Mouse (Mus musculus): ENCODE data around the gene Phex. TPM values are rescaled to one million over a fixed set of nuclear protein-coding genes. Genes with fewer than 3 reads are reported as not detected.

Phex gene
- total and polyA plus RNA-seq, 3 experiments, result 0.01 to 0.12 TPM; not detected in 1

- TF ChIP-seq CTCF (IDR thresholded peaks at IDR 0.05 in 2 of 3, conservative IDR thresholded peaks at IDR 0.05 in 1 of 3; ENCODE audit: control insufficient read depth in 1 of 3, insufficient read depth in 1 of 3, low read depth in 2 of 3, low read length in 3 of 3, poor library complexity in 1 of 3, severe bottlenecking in 1 of 3), result 0 out of 6 replicates have a peak, but pooled peaks of 1 of the 3 experiments have one; percentile 13
- no peak for TF ChIP-seq MXI1 (IDR thresholded peaks at IDR 0.05; ENCODE audit: low read depth, low read length)
- no peak for TF ChIP-seq SMC3 (IDR thresholded peaks at IDR 0.05; ENCODE audit: low read depth, low read length)
- no peak for TF ChIP-seq ZNF384 (IDR thresholded peaks at IDR 0.05; ENCODE audit: low read depth, low read length)
- TF ChIP-seq MAFK (IDR thresholded peaks at IDR 0.05; ENCODE audit: borderline replicate concordance, low read depth, low read length), result no peak
- TF ChIP-seq MAX (IDR thresholded peaks at IDR 0.05; ENCODE audit: low read length), result no peak
- H3K79me2 ChIP-seq (ENCODE audit: control insufficient read depth, insufficient read depth, low read length, poor library complexity), result no peaks in the 10 kb centered on the region
- H3K4me3 ChIP-seq (ENCODE audit: control insufficient read depth in 1 of 2, insufficient read depth in 1 of 2, low read depth in 2 of 2, low read length in 2 of 2), result no peak overlapping the region
- no peaks in the 10 kb centered on the region for H3K4me1 ChIP-seq (ENCODE audit: control insufficient read depth in 1 of 2, insufficient read depth in 2 of 2, low read length in 2 of 2)
- H3K9me3 ChIP-seq (replicated peaks; ENCODE audit: insufficient read depth, low read length), result no peaks in the 10 kb centered on the region
- no peak for DNase-seq (ENCODE audit: low read depth, low spot score)
- H3K27me3 ChIP-seq (ENCODE audit: control insufficient read depth in 1 of 2, insufficient read depth in 2 of 2, low read length in 2 of 2), result no peaks in the 10 kb centered on the region
- no peak overlapping the region for H3K9ac ChIP-seq (ENCODE audit: control insufficient read depth, low read depth, low read length, poor library complexity, severe bottlenecking)
- no peaks in the 10 kb centered on the region for H3K36me3 ChIP-seq (ENCODE audit: control insufficient read depth in 1 of 2, insufficient read depth in 2 of 2, low read length in 2 of 2)
- H3K27ac ChIP-seq (ENCODE audit: control insufficient read depth, low read depth, low read length), result no peak overlapping the region
Observed at GRCm38 (mm10) chrX:157378822-157379221, 36.3 kb downstream of the Phex start.

- H3K9ac ChIP-seq (ENCODE audit: control insufficient read depth, low read depth, low read length, poor library complexity, severe bottlenecking), result no peak overlapping the region
- no peak overlapping the region for H3K27ac ChIP-seq (ENCODE audit: control insufficient read depth, low read depth, low read length)
- H3K79me2 ChIP-seq (ENCODE audit: control insufficient read depth, insufficient read depth, low read length, poor library complexity), result no peaks in the 10 kb centered on the region
- no peak for DNase-seq (ENCODE audit: low read depth, low spot score)
- TF ChIP-seq ZNF384 (IDR thresholded peaks at IDR 0.05; ENCODE audit: low read depth, low read length) (no peak), EP300 (IDR thresholded peaks at IDR 0.05; ENCODE audit: low read depth in 1 of 2, low read length in 2 of 2) (no peak), BHLHE40 (IDR thresholded peaks at IDR 0.05; ENCODE audit: borderline replicate concordance, low read depth, low read length) (no peak), CHD1 (IDR thresholded peaks at IDR 0.05; ENCODE audit: low read depth, low read length) (no peak), MAX (IDR thresholded peaks at IDR 0.05; ENCODE audit: low read length) (no peak), MXI1 (IDR thresholded peaks at IDR 0.05; ENCODE audit: low read depth, low read length) (no peak), NELFE (IDR thresholded peaks at IDR 0.05; ENCODE audit: low read depth, low read length) (no peak), POLR2AphosphoS5 (IDR thresholded peaks at IDR 0.05; ENCODE audit: borderline replicate concordance, low read depth, low read length) (no peak), POLR2A (IDR thresholded peaks at IDR 0.05; ENCODE audit: control insufficient read depth in 1 of 2, insufficient read depth in 1 of 2, low read depth in 1 of 2, low read length in 2 of 2, poor library complexity in 1 of 2) (no peak), RAD21 (IDR thresholded peaks at IDR 0.05; ENCODE audit: low read depth, low read length) (no peak), MAZ (IDR thresholded peaks at IDR 0.05; ENCODE audit: low read depth, low read length) (no peak), ZKSCAN1 (IDR thresholded peaks at IDR 0.05; ENCODE audit: low read depth, low read length) (no peak), E2F4 (IDR thresholded peaks at IDR 0.05; ENCODE audit: borderline replicate concordance, low read depth, low read length) (no peak), NRF1 (IDR thresholded peaks at IDR 0.05; ENCODE audit: insufficient read depth, low read depth, low read length, poor library complexity, severe bottlenecking) (no peak), SIN3A (IDR thresholded peaks at IDR 0.05; ENCODE audit: low read length) (no peak), USF1 (IDR thresholded peaks at IDR 0.05; ENCODE audit: low read depth, low read length) (no peak), ZC3H11A (IDR thresholded peaks at IDR 0.05; ENCODE audit: low read depth, low read length) (no peak), GABPA (IDR thresholded peaks at IDR 0.05; ENCODE audit: low read depth, low read length) (no peak)
- no peaks in the 10 kb centered on the region for H3K36me3 ChIP-seq (ENCODE audit: control insufficient read depth in 1 of 2, insufficient read depth in 2 of 2, low read length in 2 of 2)
- H3K4me3 ChIP-seq (ENCODE audit: control insufficient read depth in 1 of 2, insufficient read depth in 1 of 2, low read depth in 2 of 2, low read length in 2 of 2), result no peak overlapping the region
- H3K27me3 ChIP-seq (ENCODE audit: control insufficient read depth in 1 of 2, insufficient read depth in 2 of 2, low read length in 2 of 2), result no peaks in the 10 kb centered on the region
- H3K4me1 ChIP-seq (ENCODE audit: control insufficient read depth in 1 of 2, insufficient read depth in 2 of 2, low read length in 2 of 2), result no peaks in the 10 kb centered on the region
- H3K9me3 ChIP-seq (replicated peaks; ENCODE audit: insufficient read depth, low read length), result no peaks in the 10 kb centered on the region
Observed at GRCm38 (mm10) chrX:157377456-157377855, 37.7 kb downstream of the Phex start.
